Mouse (Mus musculus): ENCODE measurements around the gene Nuak1.

DNA sequence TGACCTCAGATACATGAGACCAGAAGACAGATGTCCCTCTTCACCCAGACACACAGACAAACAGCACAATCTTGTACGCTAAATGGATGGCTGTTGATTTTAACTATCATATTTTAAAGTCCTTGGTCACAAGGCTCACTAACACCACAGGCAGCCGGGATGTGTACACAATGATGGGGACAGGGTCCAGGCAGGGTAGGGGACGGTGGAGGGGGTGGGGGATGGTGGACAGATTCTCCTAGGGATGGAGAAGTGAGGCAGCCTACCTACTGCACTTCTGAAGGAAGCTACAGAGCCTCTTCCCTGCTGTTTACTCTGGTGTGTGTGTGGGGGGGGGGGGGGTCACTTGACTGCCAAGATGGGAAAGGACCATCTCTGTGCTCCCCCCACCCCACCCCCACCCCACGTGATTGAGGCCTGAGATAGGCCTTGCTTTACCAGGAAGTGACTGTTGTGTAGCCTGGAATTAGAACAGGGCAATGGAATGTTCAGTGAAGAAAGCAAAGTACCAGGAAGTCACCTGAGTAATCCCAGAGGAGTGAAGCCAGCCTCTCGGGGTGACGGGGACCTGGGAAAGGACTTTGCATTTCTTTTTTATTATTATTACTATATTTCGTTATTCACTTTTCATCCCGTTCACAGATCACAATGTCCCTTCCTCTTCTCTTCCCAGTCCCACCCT is 20.2 kb upstream of the Nuak1 start:
- TF ChIP-seq POLR2A (IDR thresholded peaks at IDR 0.05; ENCODE audit: control insufficient read depth, extremely low read depth, insufficient read depth, low read length, poor library complexity) (no peak), CTCF (IDR thresholded peaks at IDR 0.05; ENCODE audit: borderline replicate concordance, control insufficient read depth, extremely low read depth, insufficient read depth, low read length, poor library complexity) (no peak)

All from thymus, adult 2 months (tissue).